Mouse (Mus musculus): ENCODE results near the gene Ccl8. TPM values are rescaled to one million over a fixed set of nuclear protein-coding genes. Genes with fewer than 3 reads are reported as not detected.

The Ccl8 gene
- polyA plus RNA-seq, 1 experiment from 2014 or later = 0.75 TPM

- DNase-seq (ENCODE audit: low spot score) (no peak), ATAC-seq (replicated peaks; ENCODE audit: low FRiP score, low read depth) (no peak)
- H3K27me3 ChIP-seq (ENCODE audit: insufficient read depth, low read length) = no peaks in the 10 kb centered on the region
Observed at GRCm38 (mm10) chr11:82109611-82110010, 5.4 kb upstream of the Ccl8 start.

GRCm38 (mm10) chr11:82110372-82111248 lies 4.4 kb upstream of the Ccl8 start:
- no peaks in the 10 kb centered on the region for H3K27me3 ChIP-seq (ENCODE audit: insufficient read depth, low read length)
- no peak overlapping the region for H3K4me2 ChIP-seq (ENCODE audit: low read length)
- no peak for TF ChIP-seq CTCF (IDR thresholded peaks at IDR 0.05; ENCODE audit: low read depth)
- H3K9ac ChIP-seq (ENCODE audit: low read depth, low read length) = no peak overlapping the region
- H3K4me3 ChIP-seq (replicated peaks; ENCODE audit: low read depth, low read length) = no peak overlapping the region
- DNase-seq (ENCODE audit: low spot score) (no peak), ATAC-seq (replicated peaks; ENCODE audit: low FRiP score, low read depth) (no peak)
- H3K4me1 ChIP-seq (replicated peaks; ENCODE audit: insufficient read depth, low read length) = no peaks in the 10 kb centered on the region
- H3K9me3 ChIP-seq (replicated peaks; ENCODE audit: low read length) = no peaks in the 10 kb centered on the region
- no peak overlapping the region for H3K27ac ChIP-seq
- H3K36me3 ChIP-seq (ENCODE audit: insufficient read depth, low read length) = no peaks in the 10 kb centered on the region
- 43% methylated on average over 6 of the region's 6 CpGs for WGBS

More at GRCm38 (mm10) chr11:82109611-82110010, 5.4 kb upstream of the Ccl8 start:
- Histone ChIP-seq H3K4me3 (replicated peaks; ENCODE audit: low read depth, low read length) (no peak overlapping the region), H3K9ac (ENCODE audit: low read depth, low read length) (no peak overlapping the region), H3K9me3 (replicated peaks; ENCODE audit: low read length) (no peaks in the 10 kb centered on the region), H3K4me1 (replicated peaks; ENCODE audit: insufficient read depth, low read length) (no peaks in the 10 kb centered on the region), H3K4me2 (ENCODE audit: low read length) (no peak overlapping the region), H3K27ac (no peak overlapping the region), H3K36me3 (ENCODE audit: insufficient read depth, low read length) (no peaks in the 10 kb centered on the region)
- no peak for TF ChIP-seq CTCF (IDR thresholded peaks at IDR 0.05; ENCODE audit: low read depth)

DNA sequence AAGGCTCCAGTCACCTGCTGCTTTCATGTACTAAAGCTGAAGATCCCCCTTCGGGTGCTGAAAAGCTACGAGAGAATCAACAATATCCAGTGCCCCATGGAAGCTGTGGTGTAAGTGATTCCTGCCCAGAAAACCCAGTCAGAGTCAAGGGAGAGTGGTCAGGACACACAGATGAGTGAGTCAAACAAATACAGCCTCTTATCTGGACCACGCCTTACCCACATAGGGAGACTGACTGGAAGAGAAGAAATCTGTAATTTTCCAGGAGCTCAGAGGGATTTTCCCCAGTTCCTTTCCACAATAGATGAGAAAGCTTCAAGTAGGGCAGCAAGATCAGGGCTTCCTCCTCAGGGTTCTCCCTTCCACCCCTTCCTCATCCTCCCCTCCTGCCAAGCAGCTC lies 1.1 kb downstream of the Ccl8 start:
- H3K9me3 ChIP-seq (replicated peaks; ENCODE audit: low read length) = no peaks in the 10 kb centered on the region
- no peaks in the 10 kb centered on the region for H3K4me1 ChIP-seq (replicated peaks; ENCODE audit: insufficient read depth, low read length)
- H3K4me2 ChIP-seq (ENCODE audit: low read length) = no peak overlapping the region
- ATAC-seq (replicated peaks; ENCODE audit: low FRiP score, low read depth) (no peak), DNase-seq (ENCODE audit: low spot score) (no peak)
- no peak overlapping the region for H3K27ac ChIP-seq
- no peak for TF ChIP-seq CTCF (IDR thresholded peaks at IDR 0.05; ENCODE audit: low read depth)
- H3K9ac ChIP-seq (ENCODE audit: low read depth, low read length) = no peak overlapping the region
- no peaks in the 10 kb centered on the region for H3K27me3 ChIP-seq (ENCODE audit: insufficient read depth, low read length)
- no peak overlapping the region for H3K4me3 ChIP-seq (replicated peaks; ENCODE audit: low read depth, low read length)
- no peaks in the 10 kb centered on the region for H3K36me3 ChIP-seq (ENCODE audit: insufficient read depth, low read length)
- 86% methylated on average over 3 of the region's 3 CpGs for WGBS

GRCm38 (mm10) chr11:82132977-82133376 lies 18.0 kb downstream of the Ccl8 start:
- no peak for ATAC-seq (replicated peaks; ENCODE audit: low FRiP score, low read depth)

DNA sequence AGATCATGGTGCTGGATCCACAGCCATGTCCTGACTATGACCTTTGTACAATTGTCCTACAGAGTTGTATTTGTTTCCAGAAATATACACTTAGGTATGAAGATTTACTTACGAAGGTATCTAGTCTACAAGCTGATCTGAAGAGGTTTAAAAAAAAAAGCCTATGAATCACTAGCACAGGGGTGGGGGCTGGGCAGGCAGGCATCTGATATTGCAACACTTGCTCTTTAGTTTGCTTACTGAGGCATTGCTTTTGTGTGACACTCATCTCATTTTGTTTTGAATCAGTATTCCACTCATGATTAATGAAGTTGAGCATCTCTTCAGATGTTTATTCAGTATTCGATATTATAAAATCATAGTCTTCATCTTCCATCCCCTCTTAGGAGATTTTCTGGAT lies 21.2 kb downstream of the Ccl8 start:
- no peaks in the 10 kb centered on the region for H3K9me3 ChIP-seq (replicated peaks; ENCODE audit: low read length)
- H3K9ac ChIP-seq (ENCODE audit: low read depth, low read length) = no peak overlapping the region
- no peak for TF ChIP-seq CTCF (IDR thresholded peaks at IDR 0.05; ENCODE audit: low read depth)
- no peak overlapping the region for H3K4me2 ChIP-seq (ENCODE audit: low read length)
- H3K4me3 ChIP-seq (replicated peaks; ENCODE audit: low read depth, low read length) = no peak overlapping the region
- ATAC-seq (replicated peaks; ENCODE audit: low FRiP score, low read depth) (no peak), DNase-seq (ENCODE audit: low spot score) (no peak)
- no peaks in the 10 kb centered on the region for H3K4me1 ChIP-seq (replicated peaks; ENCODE audit: insufficient read depth, low read length)
- 88% methylated on average over 2 of the region's 2 CpGs for WGBS
- no peak overlapping the region for H3K27ac ChIP-seq
- H3K36me3 ChIP-seq (ENCODE audit: insufficient read depth, low read length) = no peaks in the 10 kb centered on the region
- H3K27me3 ChIP-seq (ENCODE audit: insufficient read depth, low read length) = no peaks in the 10 kb centered on the region

More at GRCm38 (mm10) chr11:82132977-82133376, 18.0 kb downstream of the Ccl8 start:
- WGBS = 82% methylated on average over 1 of the region's 1 CpGs
- Histone ChIP-seq H3K27me3 (ENCODE audit: insufficient read depth, low read length) (no peaks in the 10 kb centered on the region), H3K9ac (ENCODE audit: low read depth, low read length) (no peak overlapping the region), H3K4me1 (replicated peaks; ENCODE audit: insufficient read depth, low read length) (no peaks in the 10 kb centered on the region), H3K4me2 (ENCODE audit: low read length) (no peak overlapping the region), H3K4me3 (replicated peaks; ENCODE audit: low read depth, low read length) (no peak overlapping the region), H3K27ac (no peak overlapping the region), H3K9me3 (replicated peaks; ENCODE audit: low read length) (no peaks in the 10 kb centered on the region), H3K36me3 (ENCODE audit: insufficient read depth, low read length) (no peaks in the 10 kb centered on the region)
- no peak for TF ChIP-seq CTCF (IDR thresholded peaks at IDR 0.05; ENCODE audit: low read depth)
- DNase-seq (ENCODE audit: low spot score) = no peak

DNA sequence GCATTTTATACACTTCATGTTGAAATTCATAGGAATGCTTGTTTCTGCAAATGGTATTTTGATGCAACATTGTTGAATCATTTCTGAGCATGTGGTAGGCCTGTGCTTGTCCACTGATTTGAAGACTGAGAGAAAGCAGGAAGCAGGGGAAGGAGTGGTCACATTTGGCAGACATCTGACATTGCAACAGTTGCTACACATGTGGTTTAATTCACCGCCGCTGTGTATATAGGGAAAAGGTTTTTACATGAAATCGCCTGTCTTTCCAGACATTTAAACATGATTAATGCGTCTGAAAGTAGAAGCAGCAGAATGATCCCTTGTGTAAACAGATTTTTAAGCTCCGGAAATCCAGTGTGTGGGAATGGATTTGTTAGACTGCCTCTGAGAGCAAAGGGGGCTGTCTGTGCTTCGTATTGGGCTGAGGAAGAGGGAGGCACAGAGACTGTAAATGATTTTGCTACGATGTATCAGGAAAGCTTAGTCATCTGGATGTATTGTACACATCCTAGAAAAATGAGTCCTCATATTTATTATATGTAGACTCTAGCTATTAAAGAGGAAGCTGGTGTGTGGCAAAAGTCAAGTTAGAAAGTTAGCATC lies 24.6 kb downstream of the Ccl8 start:
- Histone ChIP-seq H3K27me3 (ENCODE audit: insufficient read depth, low read length) (no peaks in the 10 kb centered on the region), H3K9ac (ENCODE audit: low read depth, low read length) (no peak overlapping the region), H3K4me2 (ENCODE audit: low read length) (no peak overlapping the region), H3K9me3 (replicated peaks; ENCODE audit: low read length) (no peaks in the 10 kb centered on the region), H3K36me3 (ENCODE audit: insufficient read depth, low read length) (no peaks in the 10 kb centered on the region), H3K27ac (peak overlapping the region; percentile 22), H3K4me3 (replicated peaks; ENCODE audit: low read depth, low read length) (no peak overlapping the region), H3K4me1 (replicated peaks; ENCODE audit: insufficient read depth, low read length) (no peaks in the 10 kb centered on the region)
- WGBS = 15% methylated on average over 7 of the region's 7 CpGs
- no peak for TF ChIP-seq CTCF (IDR thresholded peaks at IDR 0.05; ENCODE audit: low read depth)
- no peak for ATAC-seq (replicated peaks; ENCODE audit: low FRiP score, low read depth)
- peak; percentile 84 for DNase-seq (ENCODE audit: low spot score)

Measured in kidney, postnatal 0 days (tissue).